Mouse (Mus musculus) neutrophil, adult 5-6 weeks (primary cell): ENCODE measurements around the gene Pum1. TPM values are rescaled to one million over a fixed set of nuclear protein-coding genes. Genes with fewer than 3 reads are reported as not detected.
"Not testable (repeated sequence)": the region's sequence is repeated elsewhere in the genome, so short reads cannot be mapped to it uniquely, and the experiment has no call there.

Source experiments
- ATAC-seq: fragments of 151-379, 151-347 bp; 2 replicates; pipeline ENCODE4 v1.8.0; 2017; ENCODE audit warnings: mild to moderate bottlenecking, moderate TSS enrichment; ENCODE audit not compliant: insufficient number of reproducible peaks, poor library complexity, low FRiP score, severe bottlenecking; ENCODE audit errors: extremely low read depth
- total RNA-seq: library from RNA; stranded (forward); fragments of 200-1000 nt; gene quantifications from 2 replicates; pipeline ENCODE4 v1.2.3, GENCODE M21; 2017

Pum1 gene
- 69.7 and 70.6 TPM in 2 replicates for total RNA-seq

GRCm38 (mm10) chr4:130662979-130663725 lies at the start of gene Pum1:
Pum1 (plus strand) TSS chr4:130663321.
- peak; percentile 89 for ATAC-seq

- no peak for ATAC-seq
Observed at GRCm38 (mm10) chr4:130629391-130629790, 33.7 kb upstream of the Pum1 start.

GRCm38 (mm10) chr4:130630232-130630847 lies 32.8 kb upstream of the Pum1 start:
- ATAC-seq, result no peak

- ATAC-seq, result not testable (repeated sequence)
Observed at GRCm38 (mm10) chr4:130635076-130635475, 28.0 kb upstream of the Pum1 start.

- no peak for ATAC-seq
Observed at GRCm38 (mm10) chr4:130636761-130637160, 26.4 kb upstream of the Pum1 start.

- no peak for ATAC-seq
Observed at GRCm38 (mm10) chr4:130637488-130638422, 25.4 kb upstream of the Pum1 start.

GRCm38 (mm10) chr4:130640031-130640717 lies 22.9 kb upstream of the Pum1 start:
- ATAC-seq, result no peak

- ATAC-seq, result no peak
Observed at GRCm38 (mm10) chr4:130642468-130642867, 20.7 kb upstream of the Pum1 start.

- no peak for ATAC-seq
Observed at GRCm38 (mm10) chr4:130645426-130645825, 17.7 kb upstream of the Pum1 start.

- ATAC-seq, result no peak
Observed at GRCm38 (mm10) chr4:130651286-130651685, 11.8 kb upstream of the Pum1 start.

- no peak for ATAC-seq
Observed at GRCm38 (mm10) chr4:130652546-130652945, 10.6 kb upstream of the Pum1 start.

GRCm38 (mm10) chr4:130657820-130658565 lies 5.1 kb upstream of the Pum1 start:
- ATAC-seq, result no peak

- no peak for ATAC-seq
Observed at GRCm38 (mm10) chr4:130659470-130659869, 3.7 kb upstream of the Pum1 start.

GRCm38 (mm10) chr4:130660106-130660505 lies 3.0 kb upstream of the Pum1 start:
- no peak for ATAC-seq

- no peak for ATAC-seq
Observed at GRCm38 (mm10) chr4:130661151-130661550, 2.0 kb upstream of the Pum1 start.

GRCm38 (mm10) chr4:130662305-130662704 lies 816 bp upstream of the Pum1 start:
- ATAC-seq, result not testable (repeated sequence)

GRCm38 (mm10) chr4:130663810-130664401 lies 785 bp downstream of the Pum1 start:
- no peak for ATAC-seq
